1 mouse cellular context compared by ENCODE assay signal in genomic region chr2:26907109-26907508, GRCm38 (mm10).
TF ChIP-seq lines count a peak whose summit lies in the region.

No protein-coding gene starts in this region.

TF ChIP-seq in MEL, 35 proteins besides CTCF, POLR2A, EP300 and RAD21 (continued from another document):
- peak; percentile 48 for TF ChIP-seq SMC3 (IDR thresholded peaks at IDR 0.05; ENCODE audit: low read depth, low read length)
- TF ChIP-seq CHD1 (IDR thresholded peaks at IDR 0.05; ENCODE audit: low read depth, low read length) = no peak
- TF ChIP-seq SIN3A (IDR thresholded peaks at IDR 0.05; ENCODE audit: low read length) = peak; percentile 21; the same call in 1 of the 2 replicates
